27 mouse cellular contexts compared by ENCODE assay signal in the genomic region with DNA sequence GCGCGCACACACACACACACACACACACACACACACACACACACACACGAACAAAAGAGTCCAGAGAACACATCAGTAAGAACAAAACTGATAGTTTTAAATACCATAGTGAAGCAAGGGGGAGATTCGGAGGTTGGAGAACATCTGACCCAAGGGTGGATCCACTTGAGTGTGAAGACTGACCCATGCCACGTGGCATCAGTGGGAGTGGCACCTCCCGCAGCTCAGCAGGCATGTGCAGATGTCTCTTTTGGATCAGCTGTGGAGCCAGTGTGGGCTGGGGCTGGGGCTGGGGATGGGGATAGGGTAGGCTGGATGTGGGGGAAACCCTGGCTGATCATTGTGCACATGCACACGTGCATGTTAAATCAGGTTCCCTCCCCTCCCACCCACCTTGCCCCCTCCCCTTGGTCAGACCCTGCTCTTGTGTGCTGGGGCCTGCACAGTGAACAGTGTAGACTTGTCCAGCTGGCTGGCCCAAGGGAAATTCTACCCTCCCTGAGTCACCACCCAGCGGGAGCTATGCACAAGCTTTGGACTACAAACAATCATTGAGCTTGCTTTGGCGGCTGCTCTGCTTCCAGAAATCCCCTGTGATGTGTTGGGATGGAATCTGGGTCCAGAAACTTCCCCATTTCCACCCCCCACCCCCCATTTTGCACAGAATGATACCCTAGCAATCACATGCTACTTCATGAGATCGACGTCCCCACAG. TPM values are rescaled to one million over a fixed set of nuclear protein-coding genes. Genes with fewer than 3 reads are reported as not detected.
DNase-seq lines count a peak whose midpoint lies in the region; ATAC-seq and TF ChIP-seq lines count a peak whose summit lies in the region.
"Had no signal": no experiment of that assay in that cellular context is flagged by ENCODE, and none has a peak within 500 bp of the region (broad histone marks: within the 10 kb centered on the region; RNA-seq: fewer than 3 reads in every experiment).

No protein-coding gene starts in this region.

- DNase-seq in heart, adult 8-10 months (ENCODE audit: low spot score) = peak; percentile 43
- peak; percentile 61 for DNase-seq in 3134 (ENCODE audit: extremely low read depth, insufficient read length, low spot score)
- DNase-seq in gastrocnemius, postnatal 25 days = peak; percentile 42
- DNase-seq in thymus, postnatal 10 days (ENCODE audit: low spot score in 2 of 2) = no peak
- no peak for DNase-seq in forebrain, embryonic 11.5 days (ENCODE audit: low spot score)
- DNase-seq: adrenal gland, adult 8-10 months; cerebellum, adult 11-12 months; heart, postnatal 14 days; kidney, adult 8-10 months; kidney, postnatal 10 days; right cerebral cortex, adult 18-20 months; right cerebral cortex, postnatal 4 days; thymus, adult 18-20 months had no signal

- no peak for TF ChIP-seq CTCF in C2C12 (IDR thresholded peaks at IDR 0.05; ENCODE audit: control insufficient read depth, insufficient read depth, insufficient read length)

- H3ac ChIP-seq in C2C12 (ENCODE audit: control insufficient read depth, insufficient read length, low read depth) = no peak overlapping the region

- H3K27ac ChIP-seq in heart, embryonic 12.5 days (ENCODE audit: poor library complexity, severe bottlenecking) = no peak overlapping the region
- no peak overlapping the region for H3K27ac ChIP-seq in forebrain, embryonic 11.5 days (ENCODE audit: low read depth, low read length)
- H3K27ac ChIP-seq: forebrain, embryonic 12.5 days; heart, embryonic 10.5 days; hindbrain, embryonic 14.5 days; intestine, embryonic 15.5 days; midbrain, embryonic 10.5 days; neural tube, embryonic 15.5 days; stomach, embryonic 15.5 days had no signal

- ATAC-seq in heart, embryonic 12.5 days (ENCODE audit: insufficient number of reproducible peaks, low FRiP score) = no peak
- no peak for ATAC-seq in forebrain, embryonic 11.5 days (replicated peaks; ENCODE audit: low FRiP score)
- ATAC-seq: activated CD4-positive, CD25-positive, alpha-beta regulatory T cell, adult 4 months; midbrain, embryonic 16.5 days had no signal

- 80% methylated on average over 11 of the region's 11 CpGs for WGBS in heart, embryonic 12.5 days
- 84% methylated on average over 11 of the region's 11 CpGs for WGBS in forebrain, embryonic 11.5 days

- H3K4me1 ChIP-seq in heart, embryonic 12.5 days (replicated peaks) = peaks cover 7% of the 10 kb centered on the region; the same call in 1 of the 2 replicates
- no peaks in the 10 kb centered on the region for H3K4me1 ChIP-seq in forebrain, embryonic 11.5 days (replicated peaks; ENCODE audit: control insufficient read depth, insufficient read depth, low read length)
- H3K4me1 ChIP-seq: forebrain, embryonic 12.5 days; intestine, embryonic 15.5 days; neural tube, embryonic 15.5 days; stomach, embryonic 15.5 days had no signal

- H3K9me3 ChIP-seq in heart, embryonic 12.5 days (replicated peaks) = no peaks in the 10 kb centered on the region
- no peaks in the 10 kb centered on the region for H3K9me3 ChIP-seq in forebrain, embryonic 11.5 days (ENCODE audit: control insufficient read depth, low read length)
- H3K9me3 ChIP-seq: forebrain, embryonic 12.5 days; heart, embryonic 10.5 days; intestine, embryonic 15.5 days; midbrain, embryonic 10.5 days; neural tube, embryonic 15.5 days; stomach, embryonic 15.5 days had no signal

- no peaks in the 10 kb centered on the region for H3K79me2 ChIP-seq in C2C12 (ENCODE audit: control insufficient read depth, insufficient read depth)

- H3K27me3 ChIP-seq in heart, embryonic 12.5 days (replicated peaks) = peaks cover 5% of the 10 kb centered on the region; the same call in 1 of the 2 replicates
- no peaks in the 10 kb centered on the region for H3K27me3 ChIP-seq in C2C12 (ENCODE audit: control insufficient read depth, insufficient read depth, insufficient read length)
- no peaks in the 10 kb centered on the region for H3K27me3 ChIP-seq in forebrain, embryonic 11.5 days (ENCODE audit: control insufficient read depth, insufficient read depth, low read length)
- H3K27me3 ChIP-seq: forebrain, embryonic 12.5 days; intestine, embryonic 15.5 days; neural tube, embryonic 15.5 days; stomach, embryonic 15.5 days had no signal

- H3K4me3 ChIP-seq in heart, embryonic 12.5 days = no peak overlapping the region
- no peak overlapping the region for H3K4me3 ChIP-seq in C2C12 (ENCODE audit: insufficient read depth, poor library complexity, severe bottlenecking)
- H3K4me3 ChIP-seq in forebrain, embryonic 11.5 days (ENCODE audit: low read depth, low read length) = no peak overlapping the region
- H3K4me3 ChIP-seq: forebrain, embryonic 12.5 days; heart, embryonic 10.5 days; intestine, embryonic 15.5 days; midbrain, embryonic 10.5 days; neural tube, embryonic 15.5 days; stomach, embryonic 15.5 days had no signal

- H3K9ac ChIP-seq in heart, embryonic 12.5 days = no peak overlapping the region
- no peak overlapping the region for H3K9ac ChIP-seq in forebrain, embryonic 11.5 days (ENCODE audit: low read length)
- H3K9ac ChIP-seq: forebrain, embryonic 12.5 days; hindbrain, embryonic 14.5 days; intestine, embryonic 15.5 days; neural tube, embryonic 15.5 days; stomach, embryonic 15.5 days had no signal

- H3K4me2 ChIP-seq in heart, embryonic 12.5 days = no peak overlapping the region
- H3K4me2 ChIP-seq in forebrain, embryonic 11.5 days (ENCODE audit: low read depth, low read length, severe bottlenecking) = no peak overlapping the region
- H3K4me2 ChIP-seq: forebrain, embryonic 12.5 days; hindbrain, embryonic 14.5 days; intestine, embryonic 15.5 days; neural tube, embryonic 15.5 days; stomach, embryonic 15.5 days had no signal

- no peaks in the 10 kb centered on the region for H3K79me3 ChIP-seq in C2C12 (ENCODE audit: low read depth)

- no peaks in the 10 kb centered on the region for H3K36me3 ChIP-seq in heart, embryonic 12.5 days
- H3K36me3 ChIP-seq in C2C12 (ENCODE audit: control insufficient read depth, insufficient read depth) = no peaks in the 10 kb centered on the region
- H3K36me3 ChIP-seq in forebrain, embryonic 11.5 days (ENCODE audit: control insufficient read depth, insufficient read depth, low read length) = no peaks in the 10 kb centered on the region
- H3K36me3 ChIP-seq: forebrain, embryonic 12.5 days; heart, embryonic 10.5 days; intestine, embryonic 15.5 days; midbrain, embryonic 10.5 days; neural tube, embryonic 15.5 days; stomach, embryonic 15.5 days had no signal

TF ChIP-seq in C2C12, 6 proteins besides CTCF, POLR2A, EP300 and RAD21:
- TF ChIP-seq MAX (IDR thresholded peaks at IDR 0.05) (no peak), USF1 (IDR thresholded peaks at IDR 0.05; ENCODE audit: low read depth) (peak; percentile 21)
TF ChIP-seq in C2C12: peak in this region for 1.

RNA-seq across cellular contexts. Expression of a gene that starts 37.7 kb away (rescaled TPM):
- 1 to 10 TPM; 1.2 to 3.0 (median 2.1) TPM for total RNA-seq in heart, adult 8-10 months (2022)
- 0.19 and 0.27 TPM in 2 replicates for polyA plus RNA-seq in heart, embryonic 12.5 days (2016; fragmentation: Nextera tagmentation; extraction: Ambion mirVana)
- polyA plus RNA-seq in C2C12 (2012; fragmentation: generic; extraction: Trizol) = 0.49 TPM
- 1 to 10 TPM; 2.0 TPM for total RNA-seq in gastrocnemius, postnatal 25 days (2021)
- not detected in 2 replicates for polyA plus RNA-seq in forebrain, embryonic 11.5 days (2014; fragmentation: Nextera tagmentation; extraction: Ambion mirVana)
- polyA plus RNA-seq: embryonic facial prominence, embryonic 11.5 days; forebrain, embryonic 12.5 days; hindbrain, embryonic 14.5 days; limb, embryonic 11.5 days had no signal

RNA-seq across cellular contexts. Expression of a gene that starts 48.4 kb away (rescaled TPM):
- under 1 TPM; 0.40 to 0.60 (median 0.45) TPM for total RNA-seq in heart, adult 8-10 months (2022)
- 0.22 TPM in 1 of 2 replicates, not detected in the other for polyA plus RNA-seq in heart, embryonic 12.5 days (2016; fragmentation: Nextera tagmentation; extraction: Ambion mirVana)
- polyA plus RNA-seq in C2C12 (2012; fragmentation: generic; extraction: Trizol) = 0.18 TPM
- total RNA-seq in gastrocnemius, postnatal 25 days (2021) = not detected
- not detected in 2 replicates for polyA plus RNA-seq in forebrain, embryonic 11.5 days (2014; fragmentation: Nextera tagmentation; extraction: Ambion mirVana)
- total RNA-seq: heart, postnatal 14 days; liver, adult 2 months had no signal
- polyA plus RNA-seq: embryonic facial prominence, embryonic 11.5 days; forebrain, embryonic 12.5 days; heart, embryonic 10.5 days; hindbrain, embryonic 14.5 days; limb, embryonic 11.5 days; midbrain, embryonic 10.5 days; midbrain, embryonic 16.5 days; neural tube, embryonic 15.5 days had no signal

RNA-seq across cellular contexts. Expression of a gene that starts 51.6 kb away (rescaled TPM):
- 10 to 100 TPM; 15.7 to 20.1 (median 17.2) TPM for total RNA-seq in heart, adult 8-10 months (2022)
- 9.8 and 11.3 TPM in 2 replicates for polyA plus RNA-seq in heart, embryonic 12.5 days (2016; fragmentation: Nextera tagmentation; extraction: Ambion mirVana)
- 26.7 TPM for polyA plus RNA-seq in C2C12 (2012; fragmentation: generic; extraction: Trizol)
- 1 to 10 TPM; 5.1 to 9.1 TPM for total RNA-seq in gastrocnemius, postnatal 25 days (2021)
- polyA plus RNA-seq in forebrain, embryonic 11.5 days (2014; fragmentation: Nextera tagmentation; extraction: Ambion mirVana) = 4.0 and 4.3 TPM in 2 replicates

Comparison
In these comparisons a context has a peak if more than half of its experiments do, and no peak if none do; other contexts are left out.
1. DNase-seq: peak in heart, adult 8-10 months (single experiment), 3134 (single experiment) and gastrocnemius, postnatal 25 days (single experiment); none in thymus, postnatal 10 days (0 of 2) and forebrain, embryonic 11.5 days (single experiment).